Mouse (Mus musculus) neural tube, embryonic 13.5 days (tissue): ENCODE results near the gene Snx5. TPM values are rescaled to one million over a fixed set of nuclear protein-coding genes. Genes with fewer than 3 reads are reported as not detected.
A peak's percentile ranks its signal among the peaks of the same experiment; 100 is the strongest.

Experiments used
- ATAC-seq: fragments of 200-750 bp; cut with Nextera tagmentation; 2 replicates; pipeline ENCODE4 v1.8.0; 2017; ENCODE audit warnings: low read depth, mild to moderate bottlenecking, moderate TSS enrichment, moderate library complexity
- H3K27ac ChIP-seq: fragments of 300-500 bp; sonication (generic); replicated peaks from 2 replicates; pipeline ENCODE4 v1.5.1; 2015; ENCODE audit warnings: moderate library complexity, mild to moderate bottlenecking, inconsistent platforms
- H3K27me3 ChIP-seq: fragments of 300-500 bp; sonication (generic); 2 replicates; pipeline ENCODE4 v1.6.1; 2015; ENCODE audit warnings: mild to moderate bottlenecking, inconsistent platforms
- H3K36me3 ChIP-seq: fragments of 300-500 bp; sonication (generic); 2 replicates; pipeline ENCODE4 v1.6.1; 2015; ENCODE audit warnings: mild to moderate bottlenecking, inconsistent platforms
- H3K4me1 ChIP-seq: fragments of 300-500 bp; sonication (generic); replicated peaks from 2 replicates; pipeline ENCODE4 v1.6.1; 2015; ENCODE audit warnings: inconsistent platforms
- H3K4me2 ChIP-seq: fragments of 300-500 bp; sonication (generic); 2 replicates; pipeline ENCODE4 v1.6.1; 2015; ENCODE audit warnings: inconsistent platforms, mild to moderate bottlenecking, moderate library complexity
- H3K4me3 ChIP-seq: fragments of 300-500 bp; sonication (generic); 2 replicates; pipeline ENCODE4 v1.5.1; 2015; ENCODE audit warnings: mild to moderate bottlenecking, inconsistent platforms
- H3K9ac ChIP-seq: fragments of 300-500 bp; sonication (generic); 2 replicates; pipeline ENCODE4 v1.6.1; 2015; ENCODE audit warnings: moderate library complexity, mild to moderate bottlenecking, inconsistent platforms
- H3K9me3 ChIP-seq: fragments of 300-500 bp; sonication (generic); 2 replicates; pipeline ENCODE4 v1.6.1; 2016; ENCODE audit warnings: inconsistent platforms
- WGBS: fragments of 180-500 bp; shearing (Covaris S2); methylation state at CpG from one replicate; pipeline ENCODE4 v1.1.7; 2015; 5-methylcytosine and 5-hydroxymethylcytosine counted together
- polyA plus RNA-seq: library from polyadenylated mRNA; unstranded; fragments of >200 nt; fragmentation: Nextera tagmentation; extraction: Ambion mirVana; gene quantifications from 2 replicates; pipeline ENCODE4 v1.2.1, GENCODE M21; 2015

Snx5 gene
- polyA plus RNA-seq, 1 experiment from 2014 or later, result 76.1 TPM

- Histone ChIP-seq H3K4me2 (no peak overlapping the region), H3K27ac (no peak overlapping the region), H3K4me1 (peaks cover 44% of the 10 kb centered on the region), H3K27me3 (no peaks in the 10 kb centered on the region), H3K4me3 (no peak overlapping the region), H3K9ac (no peak overlapping the region), H3K36me3 (peaks cover 13% of the 10 kb centered on the region; the same call in 1 of the 2 replicates), H3K9me3 (no peaks in the 10 kb centered on the region)
- 79% methylated on average over 3 of the region's 3 CpGs for WGBS
- no peak for ATAC-seq
These were observed 5.6 kb downstream of the Snx5 start for GRCm38 (mm10) chr2:144265120-144265488.

GRCm38 (mm10) chr2:144264398-144265119 is 6.1 kb downstream of the Snx5 start:
- no peak overlapping the region for H3K9ac ChIP-seq
- H3K27ac ChIP-seq, result no peak overlapping the region
- no peak for ATAC-seq
- H3K4me1 ChIP-seq, result peaks cover 41% of the 10 kb centered on the region
- H3K27me3 ChIP-seq, result no peaks in the 10 kb centered on the region
- H3K4me2 ChIP-seq, result no peak overlapping the region
- 82% methylated on average over 5 of the region's 5 CpGs for WGBS
- H3K9me3 ChIP-seq, result no peaks in the 10 kb centered on the region
- H3K36me3 ChIP-seq, result peaks cover 16% of the 10 kb centered on the region
- no peak overlapping the region for H3K4me3 ChIP-seq

- Histone ChIP-seq H3K27me3 (no peaks in the 10 kb centered on the region), H3K27ac (no peak overlapping the region), H3K4me1 (peaks cover 24% of the 10 kb centered on the region), H3K9ac (no peak overlapping the region), H3K36me3 (peaks cover 33% of the 10 kb centered on the region), H3K4me3 (no peak overlapping the region), H3K4me2 (no peak overlapping the region), H3K9me3 (no peaks in the 10 kb centered on the region)
- WGBS, result 95% methylated on average over 2 of the region's 2 CpGs
- no peak for ATAC-seq
These were observed 7.9 kb downstream of the Snx5 start for GRCm38 (mm10) chr2:144262837-144263236.

DNA sequence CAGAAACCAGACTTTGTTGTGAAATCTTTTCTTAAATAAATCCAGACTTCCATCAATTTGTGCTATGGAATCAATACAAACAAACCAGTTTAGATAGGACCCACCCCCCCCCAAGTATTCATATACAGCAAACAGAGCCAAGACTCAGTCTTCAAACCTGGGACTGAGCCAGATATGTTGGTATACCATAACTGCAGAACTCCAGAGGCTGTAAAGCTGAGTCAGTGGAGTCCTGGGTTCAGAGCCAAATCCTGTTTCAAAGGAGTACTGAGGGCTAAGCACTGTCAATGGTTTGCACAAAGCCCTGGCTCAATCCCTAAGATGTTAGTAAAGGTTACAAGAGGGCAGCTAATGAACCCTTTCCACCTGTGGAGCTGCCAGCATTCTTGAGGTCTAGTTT is 20.6 kb downstream of the Snx5 start:
- peaks cover 64% of the 10 kb centered on the region for H3K36me3 ChIP-seq
- H3K4me2 ChIP-seq, result no peak overlapping the region
- ATAC-seq, result no peak
- H3K27me3 ChIP-seq, result no peaks in the 10 kb centered on the region
- no peak overlapping the region for H3K4me3 ChIP-seq
- H3K9me3 ChIP-seq, result no peaks in the 10 kb centered on the region
- no peak overlapping the region for H3K9ac ChIP-seq
- peaks cover 26% of the 10 kb centered on the region; the same call in 1 of the 2 replicates for H3K4me1 ChIP-seq
- no peak overlapping the region for H3K27ac ChIP-seq

DNA sequence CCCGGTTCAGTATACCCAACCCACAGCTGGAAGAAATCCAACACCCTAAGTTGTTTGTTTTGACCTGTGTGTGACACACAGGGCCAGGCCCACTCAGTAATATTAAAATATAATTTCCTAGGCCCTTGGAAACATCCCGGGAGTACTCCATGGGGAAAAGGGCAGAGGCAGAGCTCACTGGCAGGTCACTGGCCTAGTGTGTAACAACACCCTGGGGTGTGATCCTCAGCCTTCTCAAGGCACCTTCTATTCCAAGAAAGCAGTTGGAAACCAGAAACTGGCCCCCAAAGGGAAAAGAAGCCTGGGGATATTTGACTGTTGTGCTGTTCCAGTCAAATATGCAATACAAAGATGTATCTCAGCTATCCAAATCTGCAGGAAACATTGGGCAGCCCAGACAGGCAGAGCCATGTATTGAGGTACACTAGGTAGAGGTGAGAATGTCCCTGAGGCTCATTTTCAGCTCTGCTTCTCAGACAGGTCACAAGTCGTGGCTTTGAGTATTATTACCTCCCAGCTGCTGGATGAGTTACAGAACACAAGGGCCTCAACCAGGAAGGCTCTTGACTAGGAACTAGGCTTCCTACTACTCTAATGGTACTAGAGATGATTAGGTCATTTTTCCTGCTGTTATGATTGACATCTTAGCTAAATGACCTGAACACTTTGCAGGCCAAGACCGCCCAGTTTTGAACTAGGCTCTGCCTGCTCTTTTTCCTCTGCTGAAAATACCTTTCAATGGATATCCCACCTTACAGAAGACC is 21.9 kb downstream of the Snx5 start:
- Histone ChIP-seq H3K9me3 (no peaks in the 10 kb centered on the region), H3K4me1 (peaks cover 26% of the 10 kb centered on the region; the same call in 1 of the 2 replicates), H3K4me2 (no peak overlapping the region), H3K4me3 (no peak overlapping the region), H3K9ac (no peak overlapping the region), H3K27me3 (no peaks in the 10 kb centered on the region), H3K27ac (no peak overlapping the region), H3K36me3 (peaks cover 50% of the 10 kb centered on the region)
- ATAC-seq, result no peak
- 38% methylated on average over 4 of the region's 4 CpGs for WGBS

DNA sequence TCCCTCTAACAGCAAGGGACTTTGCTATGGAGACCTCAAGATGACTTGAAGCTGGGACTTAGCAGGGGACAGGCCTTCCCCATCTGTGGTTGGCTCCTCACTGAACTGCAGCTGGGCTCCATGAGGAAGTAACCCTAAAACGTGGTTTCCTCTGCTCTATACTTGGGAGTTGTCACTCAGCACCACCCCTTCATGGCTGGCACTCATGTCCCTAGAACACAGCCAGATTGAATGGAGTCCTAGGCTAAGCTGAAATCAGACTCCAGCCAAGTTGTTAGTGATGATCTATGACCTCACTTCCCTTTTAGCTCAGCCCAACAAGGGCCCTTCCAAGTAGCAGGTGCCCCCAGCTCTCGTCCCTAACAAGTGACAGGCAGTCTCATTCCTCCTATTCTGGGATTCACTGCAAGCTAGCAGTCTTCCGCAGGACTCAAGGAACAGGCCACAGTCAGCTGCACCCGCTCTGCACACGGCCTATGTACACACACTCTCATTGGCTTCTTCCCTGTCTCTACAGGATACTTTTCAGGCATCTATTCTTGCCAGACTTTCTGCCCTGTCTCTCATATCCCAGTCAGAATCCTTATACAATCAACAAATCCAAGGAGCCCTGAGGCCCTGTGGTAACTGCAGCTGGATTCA is 23.2 kb downstream of the Snx5 start:
- Histone ChIP-seq H3K9ac (no peak overlapping the region), H3K4me3 (no peak overlapping the region), H3K27me3 (no peaks in the 10 kb centered on the region), H3K27ac (peak overlapping the region; percentile 23; the same call in 1 of the 2 replicates), H3K9me3 (no peaks in the 10 kb centered on the region), H3K36me3 (peaks cover 37% of the 10 kb centered on the region), H3K4me1 (peaks cover 26% of the 10 kb centered on the region; the same call in 1 of the 2 replicates), H3K4me2 (no peak overlapping the region)
- 0 out of 2 replicates have a peak, but pooled peaks have one; percentile 36 for ATAC-seq
- WGBS, result 55% methylated on average over 5 of the region's 5 CpGs

- Histone ChIP-seq H3K27ac (no peak overlapping the region), H3K4me1 (peaks cover 26% of the 10 kb centered on the region; the same call in 1 of the 2 replicates), H3K27me3 (no peaks in the 10 kb centered on the region), H3K4me2 (no peak overlapping the region), H3K9ac (no peak overlapping the region), H3K4me3 (no peak overlapping the region), H3K36me3 (peaks cover 26% of the 10 kb centered on the region), H3K9me3 (no peaks in the 10 kb centered on the region)
- 84% methylated on average over 2 of the region's 2 CpGs for WGBS
- no peak for ATAC-seq
These were observed 24.4 kb downstream of the Snx5 start for GRCm38 (mm10) chr2:144246270-144246669.

DNA sequence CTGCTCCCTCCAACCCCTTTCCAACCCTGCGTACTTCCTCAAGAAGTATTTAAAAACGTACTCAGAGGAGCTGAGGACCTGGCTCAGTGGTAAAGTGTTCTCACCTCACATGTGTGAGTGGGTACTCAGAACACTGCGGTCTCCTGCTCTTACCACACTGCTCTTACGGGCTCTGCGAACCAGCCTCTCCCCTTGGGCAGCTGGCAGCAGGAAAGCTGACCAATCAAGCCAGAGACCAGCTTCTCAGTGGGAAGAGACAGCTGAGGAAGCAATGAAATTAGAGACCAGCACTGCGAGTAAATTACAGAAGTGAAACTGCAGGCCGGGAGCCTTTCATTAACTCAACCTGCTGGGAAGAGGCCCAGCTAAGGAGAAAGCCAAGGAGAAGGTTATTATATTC is 25.2 kb downstream of the Snx5 start:
- Histone ChIP-seq H3K9me3 (no peaks in the 10 kb centered on the region), H3K4me3 (no peak overlapping the region), H3K27me3 (no peaks in the 10 kb centered on the region), H3K9ac (no peak overlapping the region), H3K36me3 (peaks cover 19% of the 10 kb centered on the region), H3K4me1 (peaks cover 26% of the 10 kb centered on the region; the same call in 1 of the 2 replicates), H3K4me2 (no peak overlapping the region), H3K27ac (no peak overlapping the region)
- ATAC-seq, result no peak
- WGBS, result 66% methylated on average over 7 of the region's 7 CpGs

DNA sequence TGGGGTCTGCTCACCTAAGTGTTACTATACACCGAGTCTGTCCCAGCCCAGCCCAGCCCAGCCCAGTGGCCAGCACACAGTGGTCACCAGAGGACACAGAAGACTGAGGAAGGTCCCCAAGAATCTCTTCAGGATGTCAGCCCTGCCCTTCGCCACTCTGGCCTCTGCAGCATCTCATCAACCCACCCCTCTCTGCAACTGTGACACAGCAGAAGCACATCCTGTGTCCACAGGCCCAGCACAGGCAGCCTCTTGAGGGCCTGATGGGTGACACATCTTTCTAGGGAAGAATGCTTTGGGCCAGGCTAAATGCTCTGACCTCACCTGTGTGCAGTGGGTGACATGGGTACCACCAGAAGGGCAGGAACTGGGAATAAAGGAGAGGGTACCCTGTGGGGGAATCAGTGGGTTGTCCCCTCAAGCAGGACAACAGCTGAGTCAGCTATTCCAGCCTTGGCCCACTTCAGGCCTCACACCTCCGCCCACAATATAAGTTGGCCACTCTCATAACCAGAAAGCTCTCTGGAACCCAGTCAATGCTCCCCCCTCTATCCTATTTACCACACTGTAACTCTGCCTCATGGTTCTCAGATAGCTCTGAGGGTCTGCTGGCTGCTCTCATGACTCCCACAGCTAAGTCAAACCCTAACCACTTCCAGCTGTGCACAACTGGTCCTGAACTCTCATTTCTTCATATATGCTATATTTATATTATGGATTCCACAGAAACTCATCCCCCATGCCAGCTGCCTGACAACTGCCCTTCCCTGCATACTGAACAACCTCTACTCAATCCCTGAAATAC is 30.4 kb downstream of the Snx5 start:
- Histone ChIP-seq H3K27me3 (no peaks in the 10 kb centered on the region), H3K9ac (no peak overlapping the region), H3K4me1 (peaks cover 1% of the 10 kb centered on the region; the same call in 1 of the 2 replicates), H3K36me3 (no peaks in the 10 kb centered on the region), H3K27ac (no peak overlapping the region), H3K4me3 (no peak overlapping the region), H3K9me3 (no peaks in the 10 kb centered on the region), H3K4me2 (no peak overlapping the region)
- no peak for ATAC-seq
- WGBS, result 91% methylated on average over 3 of the region's 3 CpGs

- Histone ChIP-seq H3K4me2 (no peak overlapping the region), H3K36me3 (no peaks in the 10 kb centered on the region), H3K27me3 (no peaks in the 10 kb centered on the region), H3K9ac (no peak overlapping the region), H3K4me3 (no peak overlapping the region), H3K27ac (no peak overlapping the region), H3K4me1 (no peaks in the 10 kb centered on the region; the same call in 1 of the 2 replicates), H3K9me3 (no peaks in the 10 kb centered on the region)
- WGBS, result 64% methylated on average over 2 of the region's 2 CpGs
- ATAC-seq, result no peak
These were observed 31.4 kb downstream of the Snx5 start for GRCm38 (mm10) chr2:144239318-144239717.

- H3K4me3 ChIP-seq, result no peak overlapping the region
- 78% methylated on average over 6 of the region's 6 CpGs for WGBS
- no peaks in the 10 kb centered on the region for H3K27me3 ChIP-seq
- no peak for ATAC-seq
- no peak overlapping the region for H3K9ac ChIP-seq
- no peaks in the 10 kb centered on the region for H3K36me3 ChIP-seq
- no peak overlapping the region for H3K4me2 ChIP-seq
- H3K4me1 ChIP-seq, result no peaks in the 10 kb centered on the region; the same call in 1 of the 2 replicates
- no peaks in the 10 kb centered on the region for H3K9me3 ChIP-seq
- H3K27ac ChIP-seq, result no peak overlapping the region
These were observed 32.4 kb downstream of the Snx5 start for GRCm38 (mm10) chr2:144238341-144238740.
